Mouse (Mus musculus) heart, postnatal 10 days (tissue): Measurements from ENCODE around the gene Vmn1r170. TPM values are rescaled to one million over a fixed set of nuclear protein-coding genes. Genes with fewer than 3 reads are reported as not detected.
"Not testable (repeated sequence)": the region's sequence is repeated elsewhere in the genome, so short reads cannot be mapped to it uniquely, and the experiment has no call there.

Source experiments
- DNase-seq, 2 experiments: peaks; one replicate each; pipeline ENCODE4 v3.0.0; 2021
- intact Hi-C: fragments of 180-260 bp; cut with DNase I; formaldehyde crosslinking; loops from one replicate; pipeline ENCODE4 v1.15.1; 2025
- total RNA-seq, 2 experiments: library from RNA; stranded (reverse); gene quantifications; 2 replicates each; pipeline ENCODE4 v1.2.3; 2021

Vmn1r170 gene
- total RNA-seq: not detected

DNA sequence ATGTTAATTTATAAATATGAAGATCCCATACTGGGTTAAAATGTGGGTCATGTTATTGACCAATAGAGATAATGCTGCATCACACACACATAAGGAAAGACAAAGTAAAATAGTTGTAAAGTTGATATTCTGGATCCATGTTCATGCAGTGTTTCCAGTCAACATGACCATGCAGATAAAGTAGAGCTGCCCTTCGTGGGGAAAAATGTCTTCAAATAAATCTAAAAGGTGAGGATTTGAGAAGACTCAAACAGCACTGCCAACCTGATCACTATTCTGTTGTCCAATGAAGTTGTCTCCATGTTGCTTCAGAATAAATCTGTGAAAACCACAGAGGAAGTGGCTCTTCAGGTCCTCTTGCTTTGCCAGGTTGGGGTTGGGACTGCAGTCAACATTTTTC is at the start of gene Vmn1r170:
Gene Vmn1r170, plus strand, starts transcription at position 301 of the 400 bp plus-strand sequence.
- intact Hi-C loops, DNase-seq: not testable (repeated sequence)

DNA sequence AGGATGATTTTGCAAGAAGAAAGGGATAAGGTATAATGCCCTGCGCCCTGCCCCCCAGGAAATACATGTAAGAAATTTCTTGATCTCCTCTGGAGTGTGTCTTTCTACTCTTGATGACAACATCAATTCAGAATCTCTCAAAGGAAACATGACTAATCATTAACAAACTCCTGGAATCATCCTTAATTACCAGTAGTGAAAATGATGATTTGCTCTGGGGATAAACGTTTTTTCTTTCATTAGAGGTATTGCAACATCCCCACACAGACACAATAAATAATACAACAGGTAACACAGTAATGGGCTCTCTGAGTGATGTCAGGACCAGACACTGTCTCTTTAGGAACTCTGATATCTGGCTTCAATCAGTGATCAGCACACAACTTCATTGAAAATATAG is 30.7 kb upstream of the Vmn1r170 start, which contains the start of gene Vmn1r169:
Gene Vmn1r169, plus strand, starts transcription at position 301 of the 400 bp plus-strand sequence.
- intact Hi-C loops, DNase-seq: not testable (repeated sequence)

DNA sequence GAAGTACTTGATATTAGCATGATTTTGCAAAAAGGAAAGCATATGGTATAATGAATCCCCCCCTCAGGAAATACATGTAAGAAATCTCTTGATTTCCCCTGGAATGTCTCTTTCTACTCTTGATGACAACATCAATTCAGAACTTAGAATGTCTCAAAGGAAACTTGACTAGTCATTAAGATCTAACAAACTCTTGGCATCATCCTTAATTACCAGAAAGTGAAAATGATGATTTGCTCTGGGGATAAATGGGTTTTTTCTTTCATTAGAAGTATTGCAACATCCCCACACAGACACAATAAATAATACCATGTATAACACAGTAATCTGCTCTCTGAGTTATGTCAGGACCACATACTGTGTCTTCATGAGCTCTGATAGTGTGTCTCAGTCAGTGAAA is 24.4 kb downstream of the Vmn1r170 start, which contains the start of gene Vmn1r171:
Gene Vmn1r171, plus strand, starts transcription at position 301 of the 400 bp plus-strand sequence.
- DNase-seq: no peak
- intact Hi-C loops: no loop called here

Other genes with a start within 250 kb of the Vmn1r170 start
- gene Nlrp5, start 220.3 kb upstream of the Vmn1r170 start, total RNA-seq: not detected
- not detected for gene Vmn1r167, start 99.0 kb upstream of the Vmn1r170 start, total RNA-seq
- gene Vmn1r168, start 66.4 kb upstream of the Vmn1r170 start, total RNA-seq: not detected
- gene Vmn1r169, start 30.6 kb upstream of the Vmn1r170 start, total RNA-seq: not detected
- not detected for gene Vmn1r171, start 24.5 kb downstream of the Vmn1r170 start, total RNA-seq
- not detected for gene Vmn1r172, start 52.1 kb downstream of the Vmn1r170 start, total RNA-seq
- not detected for gene Vmn1r173, start 94.5 kb downstream of the Vmn1r170 start, total RNA-seq
- gene Vmn1r174, start 146.1 kb downstream of the Vmn1r170 start, total RNA-seq: not detected
- gene Vmn1r175, start 204.5 kb downstream of the Vmn1r170 start, total RNA-seq: not detected
- not detected for gene Vmn1r176, start 231.2 kb downstream of the Vmn1r170 start, total RNA-seq